Mouse (Mus musculus) macrophage (primary cell): ENCODE measurements around the gene Abca2. TPM values are rescaled to one million over a fixed set of nuclear protein-coding genes. Genes with fewer than 3 reads are reported as not detected.

Source experiments
- H3K27ac ChIP-seq: fragments of 350-480 bp; formaldehyde crosslinking; 2 replicates; pipeline ENCODE4 v1.9.0; 2021
- H3K36me3 ChIP-seq: fragments of 350-480 bp; formaldehyde crosslinking; 2 replicates; pipeline ENCODE4 v1.9.0; 2021; ENCODE audit errors: inconsistent target
- H3K4me3 ChIP-seq: fragments of 350-480 bp; formaldehyde crosslinking; 2 replicates; pipeline ENCODE4 v1.9.0; 2021; ENCODE audit errors: inconsistent target
- H3K79me2 ChIP-seq: fragments of 350-480 bp; formaldehyde crosslinking; 2 replicates; pipeline ENCODE4 v1.9.0; 2021; ENCODE audit errors: inconsistent target
- WGBS: methylation state at CpG from one replicate; pipeline ENCODE4 v1.1.7; 2026; ENCODE audit warnings: inconsistent platforms; ENCODE audit not compliant: missing documents; 5-methylcytosine and 5-hydroxymethylcytosine counted together
- polyA plus RNA-seq: library from polyadenylated mRNA; stranded (reverse); fragments of 250-400 nt; gene quantifications from 3 replicates; pipeline ENCODE4 v1.2.4, GENCODE M21; 2018; ENCODE audit warnings: inconsistent platforms
- total RNA-seq, 78 experiments: library from RNA; depleted of rRNA; stranded (reverse); fragments of 250-400 nt; gene quantifications; 1 replicate in 9 of 78; 2 replicates in 24 of 78; 3 replicates in 43 of 78; 4 replicates in 2 of 78; pipeline ENCODE4 v1.2.4; 2018; ENCODE audit warnings: inconsistent platforms in 56 of 78

Abca2 gene
- total RNA-seq (2018; cell fraction: chromatin; rRNA removed) = 10 to 100 TPM in 24 of 26 experiments, 1 to 10 TPM in 2; 5.1 to 62.3 (median 32.4) TPM
- 10 to 100 TPM in 6 of 26 experiments, 1 to 10 TPM in 20; 2.9 to 16.2 (median 6.8) TPM for total RNA-seq (2018; cell fraction: cytosol; rRNA removed)
- 10 to 100 TPM in 22 of 26 experiments, 1 to 10 TPM in 4; 6.0 to 42.6 (median 16.7) TPM for total RNA-seq (2018; cell fraction: nucleus; rRNA removed)
- polyA plus RNA-seq = 9.5 to 19.7 TPM (median 13.5 TPM) in 3 replicates

- WGBS = under 1% methylated on average over 79 of the region's 89 CpGs
- no peaks in the 10 kb centered on the region; the same call in 1 of the 2 replicates for H3K79me2 ChIP-seq
- H3K4me3 ChIP-seq = peak within 1 kb of the TSS; percentile 16; the same call in 1 of the 2 replicates
- H3K27ac ChIP-seq = no peak within 1 kb of the TSS
- H3K36me3 ChIP-seq = no peaks in the 10 kb centered on the region
These were observed at the start of gene Abca2 for GRCm38 (mm10) chr2:25428442-25429236. Gene Abca2, plus strand, starts transcription at chr2:25428703.

GRCm38 (mm10) chr2:25384492-25384891, 44.0 kb upstream of the Abca2 start:
- 97% methylated on average over 5 of the region's 5 CpGs for WGBS
- Histone ChIP-seq H3K79me2 (no peaks in the 10 kb centered on the region), H3K27ac (no peak overlapping the region), H3K4me3 (no peak overlapping the region), H3K36me3 (no peaks in the 10 kb centered on the region)

- Histone ChIP-seq H3K79me2 (no peaks in the 10 kb centered on the region), H3K36me3 (no peaks in the 10 kb centered on the region), H3K27ac (no peak overlapping the region), H3K4me3 (no peak overlapping the region)
- WGBS = 88% methylated on average over 5 of the region's 5 CpGs
These were observed 37.2 kb upstream of the Abca2 start for GRCm38 (mm10) chr2:25391266-25391665.

- 52% methylated on average over 3 of the region's 3 CpGs for WGBS
- H3K79me2 ChIP-seq = no peaks in the 10 kb centered on the region
- H3K4me3 ChIP-seq = no peak overlapping the region
- H3K27ac ChIP-seq = no peak overlapping the region
- H3K36me3 ChIP-seq = no peaks in the 10 kb centered on the region
These were observed 34.0 kb upstream of the Abca2 start for GRCm38 (mm10) chr2:25394281-25395221.

GRCm38 (mm10) chr2:25395721-25396596, 32.5 kb upstream of the Abca2 start, which contains the start of gene Entpd2:
Gene Entpd2, plus strand, starts transcription at chr2:25395874.
- no peaks in the 10 kb centered on the region for H3K36me3 ChIP-seq
- H3K4me3 ChIP-seq = no peak within 1 kb of the TSS
- WGBS = 3% methylated on average over 57 of the region's 57 CpGs
- H3K27ac ChIP-seq = no peak within 1 kb of the TSS
- H3K79me2 ChIP-seq = no peaks in the 10 kb centered on the region

GRCm38 (mm10) chr2:25396597-25396983, 31.9 kb upstream of the Abca2 start:
- 55% methylated on average over 3 of the region's 3 CpGs for WGBS
- Histone ChIP-seq H3K4me3 (no peak overlapping the region), H3K79me2 (no peaks in the 10 kb centered on the region), H3K27ac (no peak overlapping the region), H3K36me3 (no peaks in the 10 kb centered on the region)

GRCm38 (mm10) chr2:25397010-25397409, 31.5 kb upstream of the Abca2 start:
- Histone ChIP-seq H3K27ac (no peak overlapping the region), H3K36me3 (no peaks in the 10 kb centered on the region), H3K79me2 (no peaks in the 10 kb centered on the region), H3K4me3 (no peak overlapping the region)
- WGBS = 83% methylated on average over 1 of the region's 1 CpGs

- no peaks in the 10 kb centered on the region for H3K36me3 ChIP-seq
- whole genome bisulfite sequencing = 96% methylated on average over 7 of the region's 7 CpGs
- H3K4me3 ChIP-seq = no peak overlapping the region
- no peaks in the 10 kb centered on the region for H3K79me2 ChIP-seq
- H3K27ac ChIP-seq = no peak overlapping the region
These were observed 30.4 kb upstream of the Abca2 start for GRCm38 (mm10) chr2:25398065-25398464.

- no peaks in the 10 kb centered on the region for H3K79me2 ChIP-seq
These were observed 29.5 kb upstream of the Abca2 start, which contains the start of gene Npdc1 for GRCm38 (mm10) chr2:25399051-25399450. Gene Npdc1, plus strand, starts transcription at chr2:25399351.

GRCm38 (mm10) chr2:25400291-25400690, 28.2 kb upstream of the Abca2 start:
- Histone ChIP-seq H3K4me3 (no peak overlapping the region), H3K36me3 (no peaks in the 10 kb centered on the region), H3K27ac (no peak overlapping the region), H3K79me2 (no peaks in the 10 kb centered on the region)
- WGBS = 23% methylated on average over 16 of the region's 16 CpGs

More at GRCm38 (mm10) chr2:25399051-25399450, 29.5 kb upstream of the Abca2 start, which contains the start of gene Npdc1:
- no peak within 1 kb of the TSS for H3K4me3 ChIP-seq
- H3K36me3 ChIP-seq = no peaks in the 10 kb centered on the region
- H3K27ac ChIP-seq = no peak within 1 kb of the TSS
- WGBS = 83% methylated on average over 8 of the region's 8 CpGs

- Histone ChIP-seq H3K79me2 (no peaks in the 10 kb centered on the region), H3K36me3 (no peaks in the 10 kb centered on the region), H3K27ac (no peak overlapping the region), H3K4me3 (no peak overlapping the region)
- WGBS = 4% methylated on average over 17 of the region's 17 CpGs
These were observed 27.7 kb upstream of the Abca2 start for GRCm38 (mm10) chr2:25400764-25401163.

GRCm38 (mm10) chr2:25402377-25402971, 26.0 kb upstream of the Abca2 start:
- Histone ChIP-seq H3K79me2 (no peaks in the 10 kb centered on the region), H3K4me3 (no peak overlapping the region)
- 3% methylated on average over 13 of the region's 13 CpGs for WGBS

GRCm38 (mm10) chr2:25402972-25403601, 25.4 kb upstream of the Abca2 start:
- Histone ChIP-seq H3K4me3 (no peak overlapping the region), H3K36me3 (no peaks in the 10 kb centered on the region), H3K79me2 (no peaks in the 10 kb centered on the region), H3K27ac (no peak overlapping the region)
- 8% methylated on average over 49 of the region's 54 CpGs for WGBS

More at GRCm38 (mm10) chr2:25402377-25402971, 26.0 kb upstream of the Abca2 start:
- H3K36me3 ChIP-seq = no peaks in the 10 kb centered on the region
- no peak overlapping the region for H3K27ac ChIP-seq
